Mouse (Mus musculus): ENCODE results near the gene Rps6kb1. TPM values are rescaled to one million over a fixed set of nuclear protein-coding genes. Genes with fewer than 3 reads are reported as not detected.
"Not testable (repeated sequence)": the region's sequence is repeated elsewhere in the genome, so short reads cannot be mapped to it uniquely, and the experiment has no call there.

Gene Rps6kb1
- total and polyA plus RNA-seq, 3 experiments = 39.3 to 73.6 (median 49.4) TPM

GRCm38 (mm10) chr11:86468971-86469370 lies 75.6 kb downstream of the Rps6kb1 start:
- Histone ChIP-seq H3K4me3 (ENCODE audit: control insufficient read depth in 1 of 2, insufficient read depth in 1 of 2, low read depth in 2 of 2, low read length in 2 of 2) (no peak overlapping the region), H3K9ac (ENCODE audit: control insufficient read depth, low read depth, low read length, poor library complexity, severe bottlenecking) (no peak overlapping the region), H3K9me3 (replicated peaks; ENCODE audit: insufficient read depth, low read length) (no peaks in the 10 kb centered on the region), H3K4me1 (ENCODE audit: control insufficient read depth in 1 of 2, insufficient read depth in 2 of 2, low read length in 2 of 2) (no peaks in the 10 kb centered on the region; a peak in 1 of 4 replicates), H3K27ac (ENCODE audit: control insufficient read depth, low read depth, low read length) (no peak overlapping the region), H3K27me3 (ENCODE audit: control insufficient read depth in 1 of 2, insufficient read depth in 2 of 2, low read length in 2 of 2) (peaks cover 0 to 1% of the 10 kb centered on the region in 2 experiments; a peak in 3 of 4 replicates), H3K36me3 (ENCODE audit: control insufficient read depth in 1 of 2, insufficient read depth in 2 of 2, low read length in 2 of 2) (no peaks in the 10 kb centered on the region), H3K79me2 (ENCODE audit: control insufficient read depth, insufficient read depth, low read length, poor library complexity) (no peaks in the 10 kb centered on the region)
- TF ChIP-seq CTCF (IDR thresholded peaks at IDR 0.05 in 2 of 3, conservative IDR thresholded peaks at IDR 0.05 in 1 of 3; ENCODE audit: control insufficient read depth in 1 of 3, insufficient read depth in 1 of 3, low read depth in 2 of 3, low read length in 3 of 3, poor library complexity in 1 of 3, severe bottlenecking in 1 of 3) (no peak), NELFE (IDR thresholded peaks at IDR 0.05; ENCODE audit: low read depth, low read length) (no peak), HCFC1 (IDR thresholded peaks at IDR 0.05; ENCODE audit: low read depth, low read length) (no peak), MYB (IDR thresholded peaks at IDR 0.05; ENCODE audit: low read depth, low read length) (no peak), POLR2AphosphoS2 (IDR thresholded peaks at IDR 0.05; ENCODE audit: low read length) (no peak)
- no peak for DNase-seq (ENCODE audit: low read depth, low spot score)

GRCm38 (mm10) chr11:86468345-86468744 lies 76.3 kb downstream of the Rps6kb1 start:
- TF ChIP-seq MYB (IDR thresholded peaks at IDR 0.05; ENCODE audit: low read depth, low read length) (no peak), NRF1 (IDR thresholded peaks at IDR 0.05; ENCODE audit: insufficient read depth, low read depth, low read length, poor library complexity, severe bottlenecking) (no peak), MYC (IDR thresholded peaks at IDR 0.05; ENCODE audit: low read depth, low read length) (no peak), MAX (IDR thresholded peaks at IDR 0.05; ENCODE audit: low read length) (no peak), CHD2 (IDR thresholded peaks at IDR 0.05; ENCODE audit: low read length) (no peak), EP300 (IDR thresholded peaks at IDR 0.05; ENCODE audit: low read depth in 1 of 2, low read length in 2 of 2) (no peak), KAT2A (conservative IDR thresholded peaks at IDR 0.05; ENCODE audit: low read depth, low read length) (no peak), ELF1 (IDR thresholded peaks at IDR 0.05; ENCODE audit: low read depth, low read length) (no peak), RCOR1 (IDR thresholded peaks at IDR 0.05; ENCODE audit: low read depth, low read length) (no peak), TCF12 (IDR thresholded peaks at IDR 0.05; ENCODE audit: low read depth, low read length) (no peak)

DNA sequence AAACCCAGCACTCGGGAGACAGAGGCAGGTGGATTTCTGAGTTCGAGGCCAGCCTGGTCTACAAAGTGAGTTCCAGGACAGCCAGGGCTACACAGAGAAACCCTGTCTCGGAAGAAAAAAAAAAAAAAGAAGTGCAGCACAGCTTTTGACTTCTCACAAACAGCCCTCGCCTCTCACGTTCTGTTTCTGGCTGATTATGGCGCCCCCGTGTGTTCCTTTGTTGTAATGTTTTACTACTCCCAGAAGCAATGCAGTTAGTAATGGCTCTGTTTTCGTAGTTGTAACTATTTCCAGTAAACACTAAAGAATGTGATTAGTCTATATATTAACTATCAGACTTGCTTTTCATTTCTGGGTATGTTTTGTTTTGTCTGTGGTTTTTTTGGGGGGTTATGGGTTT lies 80.3 kb downstream of the Rps6kb1 start:
- peak; percentile 77 for TF ChIP-seq SMC3 (IDR thresholded peaks at IDR 0.05; ENCODE audit: low read depth, low read length)
- TF ChIP-seq RAD21 (IDR thresholded peaks at IDR 0.05; ENCODE audit: low read depth, low read length) = peak; percentile 69
- TF ChIP-seq ZNF384 (IDR thresholded peaks at IDR 0.05; ENCODE audit: low read depth, low read length) = peak; percentile 88
- peak; percentile 51 to 72 (median 60) for TF ChIP-seq CTCF (IDR thresholded peaks at IDR 0.05 in 2 of 3, conservative IDR thresholded peaks at IDR 0.05 in 1 of 3; ENCODE audit: control insufficient read depth in 1 of 3, insufficient read depth in 1 of 3, low read depth in 2 of 3, low read length in 3 of 3, poor library complexity in 1 of 3, severe bottlenecking in 1 of 3)
- TF ChIP-seq ZC3H11A (IDR thresholded peaks at IDR 0.05; ENCODE audit: low read depth, low read length) = peak; percentile 53
- not testable (repeated sequence) for H3K27me3 ChIP-seq (ENCODE audit: control insufficient read depth in 1 of 2, insufficient read depth in 2 of 2, low read length in 2 of 2); H3K27ac ChIP-seq (ENCODE audit: control insufficient read depth, low read depth, low read length); H3K9me3 ChIP-seq (replicated peaks; ENCODE audit: insufficient read depth, low read length); H3K36me3 ChIP-seq (ENCODE audit: control insufficient read depth in 1 of 2, insufficient read depth in 2 of 2, low read length in 2 of 2); H3K79me2 ChIP-seq (ENCODE audit: control insufficient read depth, insufficient read depth, low read length, poor library complexity); H3K4me3 ChIP-seq (ENCODE audit: control insufficient read depth in 1 of 2, insufficient read depth in 1 of 2, low read depth in 2 of 2, low read length in 2 of 2); H3K4me1 ChIP-seq (ENCODE audit: control insufficient read depth in 1 of 2, insufficient read depth in 2 of 2, low read length in 2 of 2); H3K9ac ChIP-seq (ENCODE audit: control insufficient read depth, low read depth, low read length, poor library complexity, severe bottlenecking)
- peak; percentile 92 for DNase-seq (ENCODE audit: low read depth, low spot score)

More at GRCm38 (mm10) chr11:86468345-86468744, 76.3 kb downstream of the Rps6kb1 start:
- Histone ChIP-seq H3K79me2 (ENCODE audit: control insufficient read depth, insufficient read depth, low read length, poor library complexity) (no peaks in the 10 kb centered on the region), H3K9ac (ENCODE audit: control insufficient read depth, low read depth, low read length, poor library complexity, severe bottlenecking) (no peak overlapping the region), H3K27ac (ENCODE audit: control insufficient read depth, low read depth, low read length) (no peak overlapping the region), H3K9me3 (replicated peaks; ENCODE audit: insufficient read depth, low read length) (no peaks in the 10 kb centered on the region), H3K27me3 (ENCODE audit: control insufficient read depth in 1 of 2, insufficient read depth in 2 of 2, low read length in 2 of 2) (peaks cover 0 to 1% of the 10 kb centered on the region in 2 experiments; a peak in 3 of 4 replicates), H3K36me3 (ENCODE audit: control insufficient read depth in 1 of 2, insufficient read depth in 2 of 2, low read length in 2 of 2) (no peaks in the 10 kb centered on the region), H3K4me3 (ENCODE audit: control insufficient read depth in 1 of 2, insufficient read depth in 1 of 2, low read depth in 2 of 2, low read length in 2 of 2) (no peak overlapping the region), H3K4me1 (ENCODE audit: control insufficient read depth in 1 of 2, insufficient read depth in 2 of 2, low read length in 2 of 2) (no peaks in the 10 kb centered on the region; a peak in 1 of 4 replicates)
- DNase-seq (ENCODE audit: low read depth, low spot score) = no peak
